Mouse (Mus musculus): ENCODE results near the gene Nif3l1.

Gene Nif3l1

DNA sequence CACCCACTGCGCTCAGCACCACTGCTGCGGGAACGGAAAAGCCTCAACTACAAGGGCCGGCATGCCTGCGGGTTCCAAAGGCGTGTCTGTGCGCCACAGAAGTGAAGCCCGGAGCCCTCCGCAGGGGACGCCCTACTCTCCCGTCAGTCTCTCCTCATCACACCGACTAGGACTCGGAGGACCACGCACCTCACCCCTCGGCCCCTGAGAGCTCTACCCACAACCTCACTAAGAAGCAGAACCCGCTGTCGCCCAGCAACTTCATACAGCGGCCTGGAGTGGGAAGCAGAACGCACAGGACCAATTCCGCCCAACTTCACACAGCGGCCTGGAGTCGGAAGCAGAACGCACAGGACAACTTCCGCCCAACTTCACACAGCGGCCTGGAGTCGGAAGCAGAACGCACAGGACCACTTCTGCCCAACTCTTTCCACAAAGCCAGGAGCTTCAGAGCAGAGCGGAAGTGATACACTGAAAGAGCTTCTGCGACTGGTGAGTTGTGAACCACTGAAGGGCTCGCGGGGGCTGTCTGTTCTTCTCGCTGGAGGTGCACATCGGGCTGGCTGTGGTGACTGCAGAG lies at the start of gene Nif3l1, which contains the start of gene Ppil3:
TSS of gene Nif3l1 (plus strand) at position 9 of the 580 bp plus-strand sequence.
TSS of gene Ppil3 (minus strand) at position 344 of the 580 bp plus-strand sequence.
- in situ Hi-C loops (cut with MboI; ENCODE audit: unreplicated experiment in 2 of 2), result loop anchor here in 1 of 2 experiments (10.0 kb wide), 2 partner anchors 60 to 230 kb away; partner anchors contain the start of gene Orc2

- in situ Hi-C loops (cut with MboI; ENCODE audit: unreplicated experiment in 2 of 2), result loop anchor here in 1 of 2 experiments (10.0 to 25.0 kb wide), 2 partner anchors 233 to 991 kb away; partner anchors contain the start of genes Maip1 and Tyw5
These were observed 49.6 kb upstream of the Nif3l1 start for GRCm38 (mm10) chr1:58395341-58395740.

GRCm38 (mm10) chr1:58396179-58396578 lies 48.8 kb upstream of the Nif3l1 start:
- in situ Hi-C loops (cut with MboI; ENCODE audit: unreplicated experiment in 2 of 2), result loop anchor here in 1 of 2 experiments (10.0 to 25.0 kb wide), 2 partner anchors 234 to 991 kb away; partner anchors contain the start of genes Maip1 and Tyw5

DNA sequence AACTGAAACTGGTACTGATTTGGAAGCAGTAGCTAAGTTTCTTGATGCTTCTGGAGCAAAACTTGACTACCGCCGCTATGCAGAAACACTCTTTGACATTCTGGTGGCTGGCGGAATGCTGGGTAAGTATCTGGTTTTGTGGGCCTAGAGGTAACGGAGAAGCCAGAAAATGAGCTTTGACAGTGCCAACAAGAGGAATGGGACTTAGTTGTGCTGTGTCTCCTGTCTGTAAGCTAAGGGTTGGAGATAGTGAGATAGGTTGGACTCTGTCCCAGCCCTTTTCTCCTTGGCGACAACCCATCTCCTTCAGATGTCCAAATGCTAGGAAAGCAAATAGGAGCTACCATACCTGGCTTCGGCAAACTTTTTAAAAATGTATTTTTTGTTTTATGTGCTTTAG lies 47.2 kb upstream of the Nif3l1 start:
- in situ Hi-C loops (cut with MboI; ENCODE audit: unreplicated experiment in 2 of 2), result loop anchor here in 1 of 2 experiments (10.0 to 25.0 kb wide), 2 partner anchors 235 to 993 kb away; partner anchors contain the start of genes Maip1 and Tyw5

DNA sequence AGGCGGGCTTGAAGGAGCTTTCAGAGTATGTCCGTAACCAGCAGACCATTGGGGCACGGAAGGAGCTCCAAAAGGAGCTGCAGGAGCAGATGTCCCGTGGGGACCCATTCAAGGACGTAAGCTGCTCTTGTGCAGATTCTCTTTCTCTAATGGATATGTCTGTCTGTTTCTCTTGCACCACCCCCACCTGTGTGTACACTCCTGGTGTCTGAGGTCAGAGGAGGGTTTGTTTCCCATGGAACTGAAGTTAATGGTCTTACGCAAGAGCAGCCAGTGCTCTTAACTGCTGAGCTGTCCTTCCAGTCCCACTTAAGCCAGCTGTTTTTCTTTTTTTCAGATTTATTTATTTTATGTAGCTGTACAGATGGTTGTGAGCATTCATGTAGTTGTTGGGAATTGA lies 43.6 kb upstream of the Nif3l1 start:
- in situ Hi-C loops (cut with MboI; ENCODE audit: unreplicated experiment in 2 of 2), result loop anchor here in 1 of 2 experiments (25.0 kb wide), 1 partner anchor 989 kb away; the partner anchor contains the start of genes Maip1 and Tyw5

DNA sequence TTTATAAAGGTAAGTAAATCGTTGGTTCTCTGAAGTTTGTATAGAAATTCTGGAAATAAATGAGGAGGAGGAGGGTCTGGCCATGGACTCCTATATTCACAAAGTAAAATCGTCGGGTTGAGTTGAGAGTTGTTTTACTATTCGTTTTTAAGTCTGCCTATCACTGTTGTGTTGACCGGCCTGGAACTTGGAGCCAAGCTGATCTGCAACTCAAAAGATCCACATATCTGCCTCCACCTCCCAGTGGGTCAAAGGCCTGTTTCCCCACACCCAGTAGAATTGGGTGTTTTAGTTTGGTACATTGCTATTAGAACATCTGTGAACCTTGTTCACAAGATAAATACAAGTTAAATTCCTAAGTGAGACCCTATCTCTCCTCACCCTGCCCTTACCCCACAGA lies 41.2 kb upstream of the Nif3l1 start:
- in situ Hi-C loops (cut with MboI; ENCODE audit: unreplicated experiment in 2 of 2), result loop anchor here in 1 of 2 experiments (25.0 kb wide), 1 partner anchor 991 kb away; the partner anchor contains the start of genes Maip1 and Tyw5

GRCm38 (mm10) chr1:58407321-58407720 lies 37.6 kb upstream of the Nif3l1 start:
- in situ Hi-C loops (cut with MboI; ENCODE audit: unreplicated experiment in 2 of 2), result loop anchor here in 1 of 2 experiments (25.0 kb wide), 1 partner anchor 995 kb away; the partner anchor contains the start of genes Maip1 and Tyw5

GRCm38 (mm10) chr1:58408141-58408540 lies 36.8 kb upstream of the Nif3l1 start:
- in situ Hi-C loops (cut with MboI; ENCODE audit: unreplicated experiment in 2 of 2), result loop anchor here in 1 of 2 experiments (25.0 kb wide), 1 partner anchor 996 kb away; the partner anchor contains the start of genes Maip1 and Tyw5

GRCm38 (mm10) chr1:58409553-58410197 lies 35.3 kb upstream of the Nif3l1 start:
- in situ Hi-C loops (cut with MboI; ENCODE audit: unreplicated experiment in 2 of 2), result loop anchor here in 1 of 2 experiments (25.0 kb wide), 1 partner anchor 997 kb away; the partner anchor contains the start of genes Maip1 and Tyw5

DNA sequence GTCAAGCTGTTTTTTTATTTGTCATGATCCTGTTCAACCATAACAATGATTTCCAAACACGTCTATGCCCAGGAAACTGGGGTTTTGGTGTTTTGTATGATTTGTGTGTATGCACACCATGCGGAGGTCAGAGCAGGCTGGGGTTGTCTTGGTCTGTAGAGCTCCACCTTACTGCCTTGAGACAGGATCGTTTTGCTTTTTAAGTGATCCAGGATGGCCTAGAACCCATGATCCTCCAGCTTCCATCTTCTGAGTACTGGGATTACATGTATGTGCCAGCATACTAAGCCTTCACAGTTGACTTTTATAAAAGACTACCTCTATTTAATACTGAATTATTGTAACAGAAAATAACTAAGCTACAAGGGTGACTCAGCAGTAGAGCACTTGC lies 34.8 kb upstream of the Nif3l1 start:
- in situ Hi-C loops (cut with MboI; ENCODE audit: unreplicated experiment in 2 of 2), result loop anchor here in 1 of 2 experiments (25.0 kb wide), 1 partner anchor 998 kb away; the partner anchor contains the start of genes Maip1 and Tyw5

DNA sequence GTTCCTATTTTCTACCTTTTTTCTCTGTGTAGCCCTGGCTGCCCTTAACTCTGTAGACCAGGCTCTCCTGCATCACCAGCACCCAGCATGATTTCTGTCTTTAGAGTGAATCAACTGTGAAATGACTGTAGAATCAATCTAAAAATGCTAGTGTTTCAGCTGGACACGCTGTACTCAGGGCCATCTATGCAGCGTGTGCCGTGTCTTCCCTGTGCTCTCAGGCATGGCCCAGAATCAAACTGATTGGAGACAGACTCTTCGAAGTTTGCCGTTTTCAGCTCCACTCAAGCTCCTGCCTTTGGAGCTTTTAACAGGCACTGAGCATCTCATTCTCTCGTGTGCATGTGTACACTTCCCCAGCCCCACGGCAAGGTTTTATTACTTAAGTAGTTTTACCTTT lies 34.2 kb upstream of the Nif3l1 start:
- in situ Hi-C loops (cut with MboI; ENCODE audit: unreplicated experiment in 2 of 2), result loop anchor here in 1 of 2 experiments (25.0 kb wide), 1 partner anchor 998 kb away; the partner anchor contains the start of genes Maip1 and Tyw5

DNA sequence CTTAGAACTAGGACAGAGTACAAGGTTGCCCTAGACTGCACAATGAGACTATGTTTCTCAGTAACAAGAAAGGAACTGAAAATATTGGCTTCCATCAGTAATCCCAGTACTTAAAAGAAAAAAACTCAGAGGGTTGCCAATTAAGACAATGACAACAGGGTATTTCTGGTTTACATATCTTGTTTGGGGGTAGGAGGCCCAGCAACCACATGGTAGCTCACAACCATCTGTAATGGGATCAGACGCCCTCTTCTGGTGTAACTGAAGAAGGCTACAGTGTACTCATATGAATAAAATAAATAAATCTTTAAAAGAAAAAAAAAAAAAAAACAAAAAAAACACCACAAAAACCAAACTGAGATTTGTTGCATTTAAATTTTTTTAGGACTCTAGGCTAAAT lies 29.5 kb upstream of the Nif3l1 start:
- in situ Hi-C loops (cut with MboI; ENCODE audit: unreplicated experiment in 2 of 2), result loop anchor here in 1 of 2 experiments (25.0 kb wide), 1 partner anchor 1003 kb away; the partner anchor contains the start of genes Maip1 and Tyw5

GRCm38 (mm10) chr1:58416048-58416447 lies 28.9 kb upstream of the Nif3l1 start:
- in situ Hi-C loops (cut with MboI; ENCODE audit: unreplicated experiment in 2 of 2), result loop anchor here in 1 of 2 experiments (25.0 kb wide), 1 partner anchor 1004 kb away; the partner anchor contains the start of genes Maip1 and Tyw5

DNA sequence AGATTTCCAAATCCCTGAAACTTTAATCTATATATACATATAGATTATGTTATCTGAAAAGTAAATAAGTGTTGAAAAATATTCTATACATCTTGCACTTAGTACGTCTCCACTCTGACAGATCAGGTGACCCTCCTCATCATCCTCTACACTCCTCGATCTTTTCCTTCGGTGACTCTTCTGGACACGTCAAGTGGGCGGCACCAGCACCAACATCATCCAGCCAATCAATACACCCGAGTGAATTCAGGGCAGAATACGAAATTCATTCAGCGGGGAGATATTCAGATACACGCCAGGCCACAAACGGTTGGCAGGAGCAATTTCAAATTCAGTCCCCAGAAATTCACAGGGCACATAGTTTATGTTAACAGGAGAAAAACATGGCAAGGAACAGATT lies 24.9 kb upstream of the Nif3l1 start:
- in situ Hi-C loops (cut with MboI; ENCODE audit: unreplicated experiment in 2 of 2), result loop anchor here (10.0 to 25.0 kb wide), 2 partner anchors 295 to 1008 kb away; partner anchors contain the start of genes Cflar (in 1 of the 2), Maip1 (in 1 of the 2) and Tyw5 (in 1 of the 2)

GRCm38 (mm10) chr1:58420961-58421360 lies 24.0 kb upstream of the Nif3l1 start:
- in situ Hi-C loops (cut with MboI; ENCODE audit: unreplicated experiment in 2 of 2), result loop anchor here (10.0 to 25.0 kb wide), 2 partner anchors 294 to 1009 kb away; partner anchors contain the start of genes Cflar (in 1 of the 2), Maip1 (in 1 of the 2) and Tyw5 (in 1 of the 2)

DNA sequence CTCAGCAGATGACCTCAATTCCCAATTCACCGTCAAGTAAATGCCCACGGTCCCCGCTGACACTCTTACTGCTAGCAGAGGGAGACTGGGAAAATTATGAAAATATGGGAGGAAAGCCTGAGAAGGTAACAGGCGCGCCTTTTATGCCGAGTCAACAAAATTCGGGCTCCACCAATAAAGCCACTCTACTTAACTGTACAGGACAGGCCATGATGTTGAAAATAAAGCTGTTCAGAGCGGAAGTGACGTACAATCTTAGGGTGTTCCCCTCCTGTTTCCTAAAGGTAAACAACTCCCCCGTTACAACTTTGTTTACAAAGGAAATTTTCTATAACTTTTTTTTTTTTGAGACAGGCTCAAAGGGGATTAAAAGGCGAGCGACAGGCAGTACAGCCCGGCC lies 22.1 kb upstream of the Nif3l1 start:
- in situ Hi-C loops (cut with MboI; ENCODE audit: unreplicated experiment in 2 of 2), result loop anchor here (10.0 to 25.0 kb wide), 2 partner anchors 292 to 1011 kb away; partner anchors contain the start of genes Cflar (in 1 of the 2), Maip1 (in 1 of the 2) and Tyw5 (in 1 of the 2)

- in situ Hi-C loops (cut with MboI; ENCODE audit: unreplicated experiment in 2 of 2), result loop anchor here (10.0 to 25.0 kb wide), 2 partner anchors 291 to 1011 kb away; partner anchors contain the start of genes Cflar (in 1 of the 2), Maip1 (in 1 of the 2) and Tyw5 (in 1 of the 2)
These were observed 21.3 kb upstream of the Nif3l1 start, which contains the start of gene Clk1 for GRCm38 (mm10) chr1:58423371-58424248. Clk1 (minus strand) TSS chr1:58424066.

DNA sequence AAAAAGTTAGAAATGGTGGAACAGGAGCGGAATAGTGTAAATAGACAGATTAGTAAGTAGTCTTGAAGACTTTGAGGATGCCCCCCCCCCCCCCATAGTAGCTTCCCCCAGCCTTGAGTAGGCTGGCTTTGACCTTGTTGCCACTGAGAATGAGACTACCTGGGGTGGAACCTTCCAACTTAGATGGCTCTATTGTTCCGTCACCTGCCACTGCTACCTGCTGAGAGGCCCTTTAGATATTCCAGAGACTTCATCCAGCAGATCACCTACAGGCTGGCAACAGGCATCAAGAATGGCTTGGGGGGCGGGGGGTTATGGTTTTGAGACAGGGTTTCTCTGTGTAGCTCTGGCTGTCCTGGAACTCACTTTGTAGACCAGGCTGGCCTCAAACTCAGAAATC lies 20.4 kb upstream of the Nif3l1 start:
- in situ Hi-C loops (cut with MboI; ENCODE audit: unreplicated experiment in 2 of 2), result loop anchor here (10.0 to 25.0 kb wide), 2 partner anchors 290 to 1012 kb away; partner anchors contain the start of genes Cflar (in 1 of the 2), Maip1 (in 1 of the 2) and Tyw5 (in 1 of the 2)

GRCm38 (mm10) chr1:58444691-58445090 lies 260 bp upstream of the Nif3l1 start:
- in situ Hi-C loops (cut with MboI; ENCODE audit: unreplicated experiment in 2 of 2), result loop anchor here in 1 of 2 experiments (10.0 kb wide), 2 partner anchors 60 to 230 kb away; partner anchors contain the start of gene Orc2

Data from v-Abl transformed pro-B cells (cell line).